Mouse (Mus musculus) myocyte (in vitro differentiated cells): ENCODE measurements around the gene Tma7.

Source experiments
- CEBPB ChIP-seq: IDR thresholded peaks from 2 replicates; pipeline ENCODE4 v1.6.1; 2011; ENCODE audit warnings: mild to moderate bottlenecking, moderate library complexity; ENCODE audit not compliant: poor library complexity, insufficient read depth, severe bottlenecking
- E2F4 ChIP-seq: IDR thresholded peaks from one replicate; pipeline ENCODE4 v1.6.1; 2011; ENCODE audit warnings: mild to moderate bottlenecking, control low read depth, moderate library complexity; ENCODE audit not compliant: insufficient read depth
- MAX ChIP-seq: IDR thresholded peaks from one replicate; pipeline ENCODE4 v1.6.1; 2011; ENCODE audit warnings: low read depth, mild to moderate bottlenecking, control low read depth
- MYOD1 ChIP-seq, 3 experiments: IDR thresholded peaks; one replicate each; pipeline ENCODE4 v1.6.1; 2011; ENCODE audit warnings: control low read depth in 2 of 3, low read depth in 2 of 3, mild to moderate bottlenecking in 2 of 3, moderate library complexity in 1 of 3; ENCODE audit not compliant: insufficient read length in 2 of 3, control insufficient read depth in 1 of 3
- MYOG ChIP-seq, 3 experiments: IDR thresholded peaks; one replicate each; pipeline ENCODE4 v1.6.1; 2011; ENCODE audit warnings: control low read depth in 2 of 3, low read depth in 2 of 3, mild to moderate bottlenecking in 2 of 3; ENCODE audit not compliant: insufficient read length in 2 of 3, control insufficient read depth in 1 of 3, insufficient read depth in 1 of 3
- POLR2A ChIP-seq: IDR thresholded peaks from one replicate; pipeline ENCODE4 v1.6.1; 2011; ENCODE audit warnings: low read depth, mild to moderate bottlenecking, control low read depth, moderate library complexity; ENCODE audit not compliant: insufficient read length
- POLR2AphosphoS2 ChIP-seq: IDR thresholded peaks from one replicate; pipeline ENCODE4 v1.6.1; 2011; ENCODE audit warnings: low read depth, control low read depth; ENCODE audit not compliant: insufficient read length
- REST ChIP-seq: IDR thresholded peaks from one replicate; pipeline ENCODE4 v1.6.1; 2011; ENCODE audit warnings: mild to moderate bottlenecking, control low read depth, moderate library complexity; ENCODE audit not compliant: insufficient read depth, insufficient read length
- SRF ChIP-seq: IDR thresholded peaks from one replicate; pipeline ENCODE4 v1.6.1; 2011; ENCODE audit warnings: low read depth; ENCODE audit not compliant: control insufficient read depth, insufficient read length
- TCF12 ChIP-seq: IDR thresholded peaks from one replicate; pipeline ENCODE4 v1.6.1; 2011; ENCODE audit warnings: mild to moderate bottlenecking, control low read depth; ENCODE audit not compliant: poor library complexity, insufficient read depth, severe bottlenecking
- USF1 ChIP-seq: IDR thresholded peaks from one replicate; pipeline ENCODE4 v1.6.1; 2011; ENCODE audit warnings: low read depth, mild to moderate bottlenecking, control low read depth, moderate library complexity

GRCm38 (mm10) chr9:109055271-109056030 is 26.9 kb downstream of the Tma7 start:
- no peak for TF ChIP-seq TCF12
- no peak for TF ChIP-seq POLR2A
- TF ChIP-seq USF1, result no peak
- no peak for TF ChIP-seq MAX
- no peak for TF ChIP-seq E2F4
- no peak for TF ChIP-seq POLR2AphosphoS2
- no peak for TF ChIP-seq REST
- no peak for TF ChIP-seq CEBPB
- TF ChIP-seq MYOG (IDR thresholded peaks at IDR 0.05; ENCODE audit: control insufficient read depth in 1 of 3, insufficient read depth in 1 of 3, insufficient read length in 2 of 3, low read depth in 2 of 3), result no peak
- no peak for TF ChIP-seq SRF
- no peak for TF ChIP-seq MYOD1 (IDR thresholded peaks at IDR 0.05; ENCODE audit: control insufficient read depth in 1 of 3, insufficient read length in 2 of 3, low read depth in 2 of 3)
